Comparison of ENCODE assay signal across 19 mouse cellular contexts in the genomic region with DNA sequence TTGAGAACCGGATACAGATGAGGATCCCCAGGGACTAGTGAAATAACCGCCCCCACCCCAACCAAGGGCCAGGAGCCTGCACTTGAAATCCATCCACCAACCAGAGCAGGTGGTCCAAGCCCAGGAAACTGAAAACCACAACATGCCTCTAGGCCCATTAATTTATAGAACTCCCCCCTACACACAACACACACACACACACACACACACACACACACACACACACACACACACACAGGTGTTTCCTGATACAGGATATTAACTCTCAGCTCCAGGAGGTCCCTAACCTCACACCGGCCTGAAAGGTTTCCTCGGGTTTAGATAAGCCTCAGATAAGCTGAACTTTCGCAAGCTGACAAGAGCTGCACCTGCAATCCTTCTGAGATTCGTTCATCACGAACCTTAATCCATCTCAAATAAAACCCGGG.
A peak's percentile ranks its signal among the peaks of the same experiment; 100 is the strongest.
DNase-seq lines count a peak whose midpoint lies in the region; ATAC-seq lines count a peak whose summit lies in the region.
"Had no signal": no experiment of that assay in that cellular context is flagged by ENCODE, and none has a peak within 500 bp of the region (broad histone marks: within the 10 kb centered on the region; RNA-seq: fewer than 3 reads in every experiment).

No protein-coding gene starts in this region.

- no peaks in the 10 kb centered on the region for H3K36me3 ChIP-seq in kidney, embryonic 16.5 days (ENCODE audit: insufficient read depth, low read length)
- no peaks in the 10 kb centered on the region for H3K36me3 ChIP-seq in forebrain, embryonic 12.5 days (replicated peaks)
- H3K36me3 ChIP-seq: forebrain, embryonic 15.5 days; hindbrain, embryonic 10.5 days; liver, embryonic 12.5 days; stomach, embryonic 15.5 days had no signal

- H3K4me1 ChIP-seq in kidney, embryonic 16.5 days (ENCODE audit: insufficient read depth, low read length): peaks cover 29% of the 10 kb centered on the region
- peaks cover 6% of the 10 kb centered on the region; the same call in 1 of the 2 replicates for H3K4me1 ChIP-seq in forebrain, embryonic 12.5 days
- H3K4me1 ChIP-seq: forebrain, embryonic 15.5 days had no signal

- peak overlapping the region; percentile 71 for H3K27ac ChIP-seq in kidney, embryonic 16.5 days (ENCODE audit: low read length)
- no peak overlapping the region for H3K27ac ChIP-seq in forebrain, embryonic 12.5 days
- H3K27ac ChIP-seq: forebrain, embryonic 15.5 days; hindbrain, embryonic 10.5 days; liver, embryonic 12.5 days; stomach, embryonic 15.5 days had no signal

- H3K4me3 ChIP-seq in kidney, embryonic 16.5 days (ENCODE audit: low read length): no peak overlapping the region
- H3K4me3 ChIP-seq in forebrain, embryonic 12.5 days (replicated peaks): no peak overlapping the region
- H3K4me3 ChIP-seq: erythroblast, embryonic 14.5 days; forebrain, embryonic 15.5 days; hindbrain, embryonic 10.5 days; liver, embryonic 12.5 days; stomach, embryonic 15.5 days had no signal

- no peaks in the 10 kb centered on the region for H3K27me3 ChIP-seq in kidney, embryonic 16.5 days (ENCODE audit: insufficient read depth, low read length)
- H3K27me3 ChIP-seq in forebrain, embryonic 12.5 days: no peaks in the 10 kb centered on the region
- H3K27me3 ChIP-seq: CH12.LX; forebrain, embryonic 15.5 days; liver, embryonic 12.5 days; stomach, embryonic 15.5 days had no signal

- H3K9me3 ChIP-seq in kidney, embryonic 16.5 days (ENCODE audit: low read length): no peaks in the 10 kb centered on the region
- H3K9me3 ChIP-seq in forebrain, embryonic 12.5 days: no peaks in the 10 kb centered on the region
- H3K9me3 ChIP-seq: forebrain, embryonic 15.5 days; hindbrain, embryonic 10.5 days; liver, embryonic 12.5 days; stomach, embryonic 15.5 days had no signal

- ATAC-seq in kidney, embryonic 16.5 days (ENCODE audit: low FRiP score, low TSS enrichment): peak; percentile 32; the same call in 1 of the 2 replicates
- peak; percentile 47; the same call in 1 of the 2 replicates for ATAC-seq in common myeloid progenitor, adult 5-6 weeks (replicated peaks; ENCODE audit: low read depth, poor library complexity, severe bottlenecking)
- ATAC-seq in forebrain, embryonic 12.5 days (ENCODE audit: low FRiP score): no peak
- ATAC-seq: forebrain, embryonic 15.5 days; liver, embryonic 12.5 days; lung, postnatal 0 days; midbrain, embryonic 16.5 days had no signal

- WGBS in kidney, embryonic 16.5 days: 26% methylated on average over 8 of the region's 8 CpGs
- WGBS in forebrain, embryonic 12.5 days: 81% methylated on average over 8 of the region's 8 CpGs

- DNase-seq in kidney, postnatal 14 days: no peak
- peak; percentile 16 for DNase-seq in 416B (ENCODE audit: low read depth)
- DNase-seq in thymus, postnatal 0 days (ENCODE audit: low spot score): peak; percentile 79
- no peak for DNase-seq in spleen, postnatal 10 days (ENCODE audit: low spot score in 2 of 2)
- DNase-seq: adrenal gland, adult 8-10 months; cerebellum, adult 11 months; kidney, postnatal 25 days; right cerebral cortex, adult 18-20 months had no signal

- H3K4me2 ChIP-seq in kidney, embryonic 16.5 days (replicated peaks; ENCODE audit: low read depth, low read length): no peak overlapping the region
- H3K4me2 ChIP-seq in forebrain, embryonic 12.5 days: no peak overlapping the region
- H3K4me2 ChIP-seq: forebrain, embryonic 15.5 days; liver, embryonic 12.5 days; stomach, embryonic 15.5 days had no signal

- no peak overlapping the region for H3K9ac ChIP-seq in kidney, embryonic 16.5 days (replicated peaks; ENCODE audit: low read length)
- no peak overlapping the region for H3K9ac ChIP-seq in forebrain, embryonic 12.5 days
- H3K9ac ChIP-seq: forebrain, embryonic 15.5 days; liver, embryonic 12.5 days; stomach, embryonic 15.5 days had no signal

Comparison
In these comparisons a context has a peak if more than half of its experiments do, and no peak if none do; other contexts are left out.
1. DNase-seq: peak in 416B (single experiment) and thymus, postnatal 0 days (single experiment); none in kidney, postnatal 14 days (single experiment) and spleen, postnatal 10 days (0 of 2).